Mouse (Mus musculus): ENCODE results near the gene Ufc1.
"Not testable (repeated sequence)": the region's sequence is repeated elsewhere in the genome, so short reads cannot be mapped to it uniquely, and the experiment has no call there.

Gene Ufc1

DNA sequence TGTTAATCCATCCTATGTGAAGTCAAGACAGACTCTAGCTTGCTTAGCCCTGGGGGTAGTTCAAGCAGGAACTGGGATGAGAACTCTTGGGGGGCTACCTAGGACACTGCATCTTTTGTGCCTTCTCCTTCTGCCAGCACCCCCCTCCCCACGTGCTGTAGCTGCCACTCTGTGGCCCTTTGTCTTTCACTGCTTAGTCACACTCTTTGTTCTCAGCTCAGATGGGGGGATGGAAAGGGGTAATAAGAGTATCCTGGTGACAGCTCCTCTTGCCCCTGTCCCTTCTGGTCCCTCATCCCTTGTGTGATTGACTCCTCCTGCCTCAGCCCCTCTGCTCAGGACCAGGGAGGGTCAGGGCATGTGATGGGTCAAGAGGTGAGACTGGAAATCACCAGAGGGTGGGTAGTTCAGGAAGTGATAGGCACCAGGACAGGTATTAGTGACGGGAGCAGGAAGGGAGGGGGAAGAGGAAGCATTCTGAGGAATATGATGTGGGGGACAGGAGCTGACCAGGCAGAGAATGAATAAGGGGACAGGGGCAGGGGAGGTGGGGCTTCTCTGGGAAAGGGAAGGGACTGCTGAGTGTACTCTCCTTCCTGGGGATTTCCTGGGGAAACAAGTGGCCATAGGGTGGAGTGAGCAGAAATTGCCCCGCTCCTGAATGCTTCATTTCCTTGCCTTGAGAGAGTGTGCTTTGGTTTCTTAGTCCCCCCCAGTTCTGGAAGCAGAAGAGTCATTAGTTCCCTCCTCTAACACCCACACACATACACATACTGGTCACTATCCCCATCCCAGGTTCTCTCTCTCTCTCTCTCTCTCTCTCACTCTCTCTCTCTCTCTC is 46.2 kb downstream of the Ufc1 start:
- DNase-seq (ENCODE audit: extremely low spot score, low read depth, low spot score), result no peak

DNA sequence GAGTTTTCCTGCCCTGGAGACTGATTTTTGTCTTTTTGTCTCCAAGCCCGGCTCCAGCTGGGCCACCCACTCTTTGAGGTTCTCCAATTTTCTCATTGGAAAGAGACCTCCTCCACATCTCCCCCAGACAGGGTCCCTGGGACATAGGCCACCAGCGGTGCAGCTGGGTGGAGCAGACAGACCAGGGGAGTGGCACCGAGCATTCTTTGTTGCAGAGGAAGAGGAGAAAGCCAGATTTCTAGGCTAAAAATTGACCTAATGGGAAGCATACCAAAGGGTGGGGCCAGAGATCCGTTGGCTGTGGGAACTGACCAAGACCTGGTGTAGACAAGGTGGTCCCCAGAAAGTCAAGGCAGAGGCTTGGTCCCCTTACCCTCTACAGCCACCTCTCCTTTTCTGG is 46.9 kb downstream of the Ufc1 start:
- DNase-seq (ENCODE audit: extremely low spot score, low read depth, low spot score), result no peak

DNA sequence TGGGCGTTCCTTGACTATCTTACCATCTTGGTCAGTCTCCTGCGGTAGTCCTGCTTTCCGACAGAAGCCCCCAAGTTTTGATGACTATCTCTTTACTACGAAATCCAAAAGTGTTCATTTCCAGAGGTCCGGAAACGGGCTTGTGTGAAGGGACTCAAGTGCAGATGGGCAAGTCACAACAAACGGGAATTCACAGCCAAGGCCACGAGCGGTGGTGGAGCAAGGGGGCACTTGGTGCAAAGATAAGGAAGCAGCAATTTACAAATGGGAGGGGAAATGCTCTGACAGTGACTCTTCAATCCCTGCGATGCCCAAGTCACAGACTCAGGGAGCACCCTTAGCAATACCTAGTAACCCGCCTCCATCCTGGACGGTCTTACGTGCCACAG is 47.4 kb downstream of the Ufc1 start:
- no peak for DNase-seq (ENCODE audit: extremely low spot score, low read depth, low spot score)

DNA sequence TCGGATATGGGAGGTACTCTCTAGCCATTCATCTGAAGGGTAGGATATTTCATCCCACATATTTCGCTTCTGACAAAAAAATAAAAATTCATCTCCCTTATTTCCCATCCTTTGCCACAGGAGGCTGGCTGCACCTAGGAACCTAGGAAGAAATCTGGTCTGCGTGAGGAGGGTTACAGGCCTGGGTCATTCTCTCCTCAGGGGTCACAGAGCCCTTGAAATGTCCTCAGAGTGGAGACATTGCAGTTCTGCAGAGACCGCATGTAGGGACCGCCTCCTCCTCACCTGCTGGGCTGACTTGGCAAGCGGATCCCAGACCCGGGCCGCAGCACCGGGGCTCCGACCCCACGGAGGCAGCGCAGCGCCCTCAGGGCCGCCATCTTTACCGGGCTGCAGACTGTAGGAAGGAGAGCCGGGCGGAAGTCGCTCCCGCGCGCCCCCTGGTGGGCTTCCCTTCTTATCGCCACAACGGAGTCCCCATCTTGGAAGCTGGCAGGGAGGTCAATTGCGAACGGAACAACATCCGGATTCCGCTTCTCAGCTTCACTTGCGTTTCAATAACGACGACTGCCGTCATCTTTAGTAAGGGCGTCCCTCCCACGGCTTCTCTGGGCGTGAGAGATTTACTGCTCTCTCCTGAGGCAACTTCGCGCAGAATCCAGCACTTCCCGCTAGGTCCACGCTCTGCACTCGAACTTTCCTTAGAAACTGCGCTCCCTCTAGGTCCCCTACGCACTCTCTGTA is 47.9 kb downstream of the Ufc1 start:
- DNase-seq (ENCODE audit: extremely low spot score, low read depth, low spot score), result peak; percentile 92

DNA sequence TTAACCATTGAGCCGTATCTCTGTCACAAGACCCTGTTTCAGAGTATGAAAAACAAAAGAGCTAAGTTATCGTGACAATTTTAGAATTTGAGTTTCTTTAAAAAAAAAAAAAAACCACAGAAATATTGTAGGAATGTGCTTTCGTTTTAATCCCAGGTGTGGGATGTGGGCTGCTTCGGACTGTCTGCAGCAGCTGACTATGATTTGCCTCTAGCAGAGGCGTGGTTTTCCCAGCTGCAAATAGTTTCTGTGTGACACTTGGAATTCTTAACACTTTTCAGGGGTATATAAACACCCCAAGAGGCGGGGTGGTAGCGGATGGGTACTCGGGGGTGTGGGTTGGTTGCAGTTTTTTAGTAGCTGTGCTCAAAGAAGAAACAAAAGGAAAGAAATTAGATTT is 49.5 kb downstream of the Ufc1 start:
- DNase-seq (ENCODE audit: extremely low spot score, low read depth, low spot score), result no peak

DNA sequence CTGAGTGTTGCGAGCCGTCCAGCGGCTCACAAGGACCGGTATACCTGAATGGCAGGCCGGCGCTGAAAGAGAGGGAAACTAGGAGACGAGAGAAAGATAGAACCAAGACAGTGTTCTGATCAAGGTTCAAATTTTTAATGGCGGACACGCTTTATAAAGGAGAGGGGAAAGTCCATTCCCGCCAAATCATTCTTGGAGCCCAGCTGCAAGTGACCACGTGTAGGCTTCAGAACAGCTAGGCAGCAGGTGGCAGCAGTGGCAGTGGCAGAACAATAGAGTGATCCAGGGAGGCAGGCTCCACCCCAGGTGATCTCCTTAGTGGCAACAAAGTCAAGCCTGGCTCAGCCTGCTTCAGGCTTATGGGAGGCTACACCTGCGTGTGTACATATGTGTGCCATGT is 52.9 kb downstream of the Ufc1 start:
- DNase-seq (ENCODE audit: extremely low spot score, low read depth, low spot score), result not testable (repeated sequence)

DNA sequence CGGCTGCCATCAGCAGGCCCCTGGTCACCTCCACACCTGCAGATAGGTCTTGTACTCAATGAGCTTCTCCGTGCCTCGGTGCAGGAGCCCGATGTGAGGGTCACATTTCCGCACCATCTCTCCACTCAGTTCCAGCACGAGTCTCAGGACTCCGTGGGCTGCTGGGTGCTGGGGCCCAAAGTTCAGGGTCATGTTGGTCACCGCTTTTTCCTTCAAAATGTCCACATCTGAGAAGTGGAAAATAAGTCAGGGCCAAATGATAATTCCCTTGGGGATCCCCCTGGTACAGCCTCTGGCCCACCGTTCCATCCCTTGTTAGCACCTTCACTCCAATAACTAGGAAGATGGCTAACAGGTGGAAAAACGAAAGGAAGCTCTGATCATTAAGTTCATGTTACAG is 53.9 kb downstream of the Ufc1 start:
- DNase-seq (ENCODE audit: extremely low spot score, low read depth, low spot score), result no peak

DNA sequence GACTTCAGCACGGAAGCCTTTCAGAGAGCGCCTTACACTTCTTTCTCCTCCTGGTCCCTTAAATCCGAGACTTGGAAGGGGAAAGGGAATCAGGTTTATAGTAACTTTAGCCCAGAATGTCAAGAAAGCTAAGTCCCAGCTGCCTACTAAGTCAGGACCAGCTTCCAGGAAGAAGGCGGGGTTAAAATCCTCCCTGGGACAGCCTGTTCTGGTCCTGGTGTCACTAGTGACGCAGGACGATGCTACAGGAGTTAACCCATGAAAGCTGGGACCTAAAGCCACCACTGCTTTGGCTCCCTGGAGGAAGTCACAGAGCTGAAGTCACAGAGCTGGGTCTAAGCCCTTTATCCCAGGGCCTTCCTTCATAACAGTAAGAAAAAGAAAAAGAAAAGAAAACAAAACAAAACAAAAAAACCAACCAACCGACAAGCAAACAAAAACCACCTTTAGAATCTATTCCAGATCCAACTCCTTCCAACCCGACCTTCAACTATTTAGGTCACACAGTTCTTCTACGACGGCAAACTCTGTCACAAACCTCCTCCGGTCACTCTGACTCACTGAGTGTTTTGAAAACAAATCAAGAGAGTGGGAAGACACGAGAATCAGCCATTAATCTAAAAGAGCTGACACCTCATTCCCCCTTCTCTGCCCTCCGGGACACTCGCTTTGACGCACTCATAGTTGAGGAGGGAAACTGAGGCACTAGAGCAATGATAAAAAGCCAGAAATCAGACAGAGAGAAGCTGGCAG is 54.7 kb downstream of the Ufc1 start:
- DNase-seq (ENCODE audit: extremely low spot score, low read depth, low spot score), result no peak

Measured in hindlimb bud, embryonic 11.5 days (tissue).